11 mouse cellular contexts compared by ENCODE assay signal in genomic region chr4:54652111-54653021, GRCm38 (mm10).
DNase-seq lines count a peak whose midpoint lies in the region; ATAC-seq lines count a peak whose summit lies in the region.
"Had no signal": no experiment of that assay in that cellular context is flagged by ENCODE, and none has a peak within 500 bp of the region (broad histone marks: within the 10 kb centered on the region; RNA-seq: fewer than 3 reads in every experiment).

No protein-coding gene starts in this region.

- peaks cover 21% of the 10 kb centered on the region for H3K4me1 ChIP-seq in embryonic facial prominence, embryonic 12.5 days
- H3K4me1 ChIP-seq in hindbrain, embryonic 14.5 days (replicated peaks; ENCODE audit: control insufficient read depth, insufficient read depth, low read length), result peaks cover 17% of the 10 kb centered on the region

- ATAC-seq in embryonic facial prominence, embryonic 12.5 days (ENCODE audit: insufficient number of reproducible peaks, insufficient read depth, low FRiP score, low TSS enrichment), result peak; percentile 52; the same call in 1 of the 2 replicates
- peak; percentile 90 for ATAC-seq in hindbrain, embryonic 14.5 days (ENCODE audit: low FRiP score)
- ATAC-seq: inflammation-experienced regulatory T-cells, adult 6 months had no signal

- H3K9me3 ChIP-seq in embryonic facial prominence, embryonic 12.5 days, result no peaks in the 10 kb centered on the region
- no peaks in the 10 kb centered on the region for H3K9me3 ChIP-seq in hindbrain, embryonic 14.5 days (ENCODE audit: control insufficient read depth, low read length)

- H3K27ac ChIP-seq in embryonic facial prominence, embryonic 12.5 days, result peak overlapping the region; percentile 70
- peak overlapping the region; percentile 88 for H3K27ac ChIP-seq in hindbrain, embryonic 14.5 days

- WGBS in embryonic facial prominence, embryonic 12.5 days, result 16% methylated on average over 11 of the region's 11 CpGs
- 9% methylated on average over 11 of the region's 11 CpGs for WGBS in hindbrain, embryonic 14.5 days

- DNase-seq in cerebellum, postnatal 10 days, result peak; percentile 17 to 38
- no peak for DNase-seq in cerebellum, postnatal 36 days
- DNase-seq in hindbrain, embryonic 14.5 days (ENCODE audit: low spot score), result peak; percentile 45
- peak; percentile 61 for DNase-seq in neural tube, embryonic 10.5 days (ENCODE audit: extremely low spot score, low spot score)
- no peak for DNase-seq in kidney, adult 11 months
- no peak for DNase-seq in gastrocnemius, adult 18-20 months (ENCODE audit: low spot score)
- DNase-seq in cerebellum, adult 9-10 months, result no peak
- DNase-seq: cerebellum, adult 11-12 months; gastrocnemius, postnatal 14 days had no signal

- peak overlapping the region; percentile 22 for H3K4me2 ChIP-seq in embryonic facial prominence, embryonic 12.5 days (replicated peaks)
- peak overlapping the region; percentile 32 for H3K4me2 ChIP-seq in hindbrain, embryonic 14.5 days (replicated peaks)

- H3K4me3 ChIP-seq in embryonic facial prominence, embryonic 12.5 days, result no peak overlapping the region
- H3K4me3 ChIP-seq in hindbrain, embryonic 14.5 days (replicated peaks; ENCODE audit: low read length), result no peak overlapping the region

- H3K27me3 ChIP-seq in embryonic facial prominence, embryonic 12.5 days, result no peaks in the 10 kb centered on the region
- no peaks in the 10 kb centered on the region for H3K27me3 ChIP-seq in hindbrain, embryonic 14.5 days (ENCODE audit: control insufficient read depth, insufficient read depth, low read length)

- 0 out of 2 replicates have a peak overlapping the region, but pooled peaks have one; percentile 31 for H3K9ac ChIP-seq in embryonic facial prominence, embryonic 12.5 days
- peak overlapping the region; percentile 42 for H3K9ac ChIP-seq in hindbrain, embryonic 14.5 days

- no peaks in the 10 kb centered on the region for H3K36me3 ChIP-seq in embryonic facial prominence, embryonic 12.5 days
- H3K36me3 ChIP-seq in hindbrain, embryonic 14.5 days (replicated peaks; ENCODE audit: control insufficient read depth, insufficient read depth), result no peaks in the 10 kb centered on the region

Comparison
In these comparisons a context has a peak if more than half of its experiments do, and no peak if none do; other contexts are left out.
1. DNase-seq: peak in cerebellum, postnatal 10 days (2 of 2), hindbrain, embryonic 14.5 days (single experiment) and neural tube, embryonic 10.5 days (single experiment); none in cerebellum, postnatal 36 days (0 of 2), kidney, adult 11 months (single experiment), gastrocnemius, adult 18-20 months (single experiment) and cerebellum, adult 9-10 months (single experiment).